Mouse (Mus musculus) midbrain, embryonic 13.5 days (tissue): Measurements from ENCODE around the gene Atp10a. TPM values are rescaled to one million over a fixed set of nuclear protein-coding genes. Genes with fewer than 3 reads are reported as not detected.
A peak's percentile ranks its signal among the peaks of the same experiment; 100 is the strongest.
"Not testable (repeated sequence)": the region's sequence is repeated elsewhere in the genome, so short reads cannot be mapped to it uniquely, and the experiment has no call there.

Experiments used
- ATAC-seq: fragments of 200-750 bp; cut with Nextera tagmentation; 2 replicates; pipeline ENCODE4 v1.8.0; 2017; ENCODE audit warnings: mild to moderate bottlenecking, moderate TSS enrichment, moderate library complexity
- H3K27ac ChIP-seq: fragments of 300-500 bp; sonication (generic); 2 replicates; pipeline ENCODE4 v1.5.1; 2015; ENCODE audit warnings: inconsistent platforms, mild to moderate bottlenecking, moderate library complexity
- H3K27me3 ChIP-seq: fragments of 300-500 bp; sonication (generic); 2 replicates; pipeline ENCODE4 v1.6.1; 2015; ENCODE audit warnings: mild to moderate bottlenecking, inconsistent platforms
- H3K36me3 ChIP-seq: fragments of 300-500 bp; sonication (generic); 2 replicates; pipeline ENCODE4 v1.6.1; 2015; ENCODE audit warnings: mild to moderate bottlenecking, inconsistent platforms
- H3K4me1 ChIP-seq: fragments of 300-500 bp; sonication (generic); replicated peaks from 2 replicates; pipeline ENCODE4 v1.6.1; 2015; ENCODE audit warnings: inconsistent platforms
- H3K4me2 ChIP-seq: fragments of 300-500 bp; sonication (generic); replicated peaks from 2 replicates; pipeline ENCODE4 v1.6.1; 2015; ENCODE audit warnings: moderate library complexity, mild to moderate bottlenecking, inconsistent platforms
- H3K4me3 ChIP-seq: fragments of 300-500 bp; sonication (generic); replicated peaks from 2 replicates; pipeline ENCODE4 v1.5.1; 2015; ENCODE audit warnings: mild to moderate bottlenecking, inconsistent platforms
- H3K9ac ChIP-seq: fragments of 300-500 bp; sonication (generic); replicated peaks from 2 replicates; pipeline ENCODE4 v1.6.1; 2015; ENCODE audit warnings: mild to moderate bottlenecking, inconsistent platforms
- H3K9me3 ChIP-seq: fragments of 300-500 bp; sonication (generic); 2 replicates; pipeline ENCODE4 v1.6.1; 2016; ENCODE audit warnings: mild to moderate bottlenecking, inconsistent platforms
- WGBS: fragments of 180-500 bp; shearing (Covaris S2); methylation state at CpG from one replicate; pipeline ENCODE4 v1.1.7; 2015; 5-methylcytosine and 5-hydroxymethylcytosine counted together
- polyA plus RNA-seq: library from polyadenylated mRNA; unstranded; fragments of >200 nt; fragmentation: Nextera tagmentation; extraction: Ambion mirVana; gene quantifications from 2 replicates; pipeline ENCODE4 v1.2.1, GENCODE M21; 2015

Atp10a gene
- polyA plus RNA-seq, 1 experiment from 2014 or later = 1.7 TPM

GRCm38 (mm10) chr7:58772048-58772690 is 116.2 kb downstream of the Atp10a start:
- Histone ChIP-seq H3K27ac (no peak overlapping the region), H3K9me3 (no peaks in the 10 kb centered on the region), H3K9ac (no peak overlapping the region), H3K4me1 (no peaks in the 10 kb centered on the region), H3K27me3 (no peaks in the 10 kb centered on the region), H3K4me3 (no peak overlapping the region), H3K4me2 (no peak overlapping the region), H3K36me3 (no peaks in the 10 kb centered on the region)
- 86% methylated on average over 6 of the region's 6 CpGs for WGBS
- no peak for ATAC-seq

- Histone ChIP-seq H3K4me3 (no peak overlapping the region), H3K4me1 (no peaks in the 10 kb centered on the region), H3K27me3 (no peaks in the 10 kb centered on the region), H3K27ac (no peak overlapping the region), H3K36me3 (no peaks in the 10 kb centered on the region), H3K4me2 (no peak overlapping the region), H3K9ac (no peak overlapping the region), H3K9me3 (no peaks in the 10 kb centered on the region)
- ATAC-seq = no peak
Observed at GRCm38 (mm10) chr7:58779146-58779545, 123.2 kb downstream of the Atp10a start.

DNA sequence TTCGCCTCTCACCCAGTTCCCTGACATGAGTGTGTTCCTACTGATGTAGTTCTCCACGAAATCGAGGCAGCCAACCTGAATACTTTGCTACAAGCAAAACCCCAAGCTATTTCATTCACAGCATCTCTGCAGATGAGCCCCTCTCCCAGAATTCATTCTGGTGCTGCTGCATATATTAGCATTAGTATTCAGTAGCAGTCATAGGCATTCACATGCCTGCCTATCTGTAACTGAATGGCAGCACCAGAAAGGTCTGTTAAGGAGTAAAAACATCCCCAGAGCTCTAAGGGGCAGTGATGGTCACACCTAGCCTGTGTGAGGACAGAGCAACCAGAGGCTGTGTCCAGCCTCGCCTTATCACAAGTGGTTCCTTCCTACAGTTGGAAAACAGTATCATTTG is 131.0 kb downstream of the Atp10a start:
- Histone ChIP-seq H3K9me3 (no peaks in the 10 kb centered on the region), H3K27ac (peak overlapping the region; percentile 80), H3K36me3 (no peaks in the 10 kb centered on the region), H3K9ac (0 out of 2 replicates have a peak overlapping the region, but pooled peaks have one; percentile 32), H3K27me3 (no peaks in the 10 kb centered on the region), H3K4me1 (peaks cover 30% of the 10 kb centered on the region), H3K4me3 (no peak overlapping the region), H3K4me2 (no peak overlapping the region)
- peak; percentile 78 for ATAC-seq
- 41% methylated on average over 4 of the region's 4 CpGs for WGBS

DNA sequence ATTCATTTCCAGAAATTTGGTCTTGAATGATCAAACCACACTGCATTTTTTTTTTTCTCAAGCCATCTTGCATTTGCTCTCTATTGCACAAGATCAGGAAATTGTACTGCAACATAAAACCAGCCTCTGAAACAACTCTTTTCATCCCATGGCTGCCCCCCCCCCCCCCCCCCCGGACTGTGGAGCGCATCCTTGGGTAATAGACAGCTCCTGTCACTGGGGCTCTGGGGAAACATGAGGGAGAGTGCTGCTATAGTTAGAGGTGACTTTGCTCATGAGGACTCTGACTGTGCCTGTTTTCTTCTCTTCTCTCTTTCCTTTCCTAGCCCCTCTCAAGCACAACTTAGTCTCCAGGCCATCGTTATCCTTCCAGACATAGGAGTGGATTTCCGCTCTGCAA is 131.6 kb downstream of the Atp10a start:
- no peak; the same call in 1 of the 2 replicates for ATAC-seq
- Histone ChIP-seq H3K9ac (no peak overlapping the region), H3K4me2 (no peak overlapping the region), H3K36me3 (no peaks in the 10 kb centered on the region), H3K27me3 (no peaks in the 10 kb centered on the region), H3K4me1 (peaks cover 30% of the 10 kb centered on the region), H3K4me3 (no peak overlapping the region), H3K9me3 (no peaks in the 10 kb centered on the region), H3K27ac (peak overlapping the region; percentile 69)
- 30% methylated on average over 4 of the region's 4 CpGs for WGBS

GRCm38 (mm10) chr7:58788424-58789261 is 132.7 kb downstream of the Atp10a start:
- peaks cover 30% of the 10 kb centered on the region for H3K4me1 ChIP-seq
- no peak overlapping the region for H3K4me2 ChIP-seq
- peak overlapping the region; percentile 69 for H3K27ac ChIP-seq
- H3K36me3 ChIP-seq = no peaks in the 10 kb centered on the region
- H3K9ac ChIP-seq = no peak overlapping the region
- 40% methylated on average over 7 of the region's 7 CpGs for WGBS
- no peaks in the 10 kb centered on the region for H3K27me3 ChIP-seq
- peak; percentile 34 for ATAC-seq
- no peaks in the 10 kb centered on the region for H3K9me3 ChIP-seq
- no peak overlapping the region for H3K4me3 ChIP-seq

DNA sequence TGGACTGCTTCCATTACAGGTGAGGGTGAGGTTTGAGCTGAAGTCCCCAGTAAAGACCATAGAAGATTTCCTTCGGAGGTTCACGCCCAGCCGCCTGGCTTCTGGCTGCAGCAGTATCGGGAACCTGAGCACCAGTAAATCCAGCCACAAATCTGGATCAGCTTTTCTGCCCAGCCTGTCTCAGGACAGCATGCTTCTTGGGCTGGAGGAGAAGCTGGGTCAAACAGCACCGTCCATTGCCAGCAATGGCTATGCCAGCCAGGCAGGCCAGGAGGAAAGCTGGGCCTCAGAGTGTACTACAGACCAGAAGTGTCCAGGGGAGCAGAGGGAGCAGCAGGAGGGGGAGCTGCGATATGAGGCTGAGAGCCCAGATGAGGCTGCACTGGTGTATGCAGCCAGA is 141.3 kb downstream of the Atp10a start:
- no peak overlapping the region for H3K27ac ChIP-seq
- H3K4me2 ChIP-seq = no peak overlapping the region
- no peaks in the 10 kb centered on the region for H3K9me3 ChIP-seq
- H3K4me1 ChIP-seq = no peaks in the 10 kb centered on the region
- no peaks in the 10 kb centered on the region for H3K27me3 ChIP-seq
- 95% methylated on average over 6 of the region's 6 CpGs for WGBS
- H3K4me3 ChIP-seq = no peak overlapping the region
- no peak for ATAC-seq
- no peaks in the 10 kb centered on the region for H3K36me3 ChIP-seq
- no peak overlapping the region for H3K9ac ChIP-seq

GRCm38 (mm10) chr7:58800916-58801315 is 144.9 kb downstream of the Atp10a start:
- H3K9me3 ChIP-seq = no peaks in the 10 kb centered on the region
- WGBS = 83% methylated on average over 7 of the region's 7 CpGs
- no peak overlapping the region for H3K4me3 ChIP-seq
- no peaks in the 10 kb centered on the region for H3K4me1 ChIP-seq
- H3K27me3 ChIP-seq = no peaks in the 10 kb centered on the region
- no peaks in the 10 kb centered on the region for H3K36me3 ChIP-seq
- ATAC-seq = no peak
- no peak overlapping the region for H3K27ac ChIP-seq
- no peak overlapping the region for H3K9ac ChIP-seq
- H3K4me2 ChIP-seq = no peak overlapping the region

DNA sequence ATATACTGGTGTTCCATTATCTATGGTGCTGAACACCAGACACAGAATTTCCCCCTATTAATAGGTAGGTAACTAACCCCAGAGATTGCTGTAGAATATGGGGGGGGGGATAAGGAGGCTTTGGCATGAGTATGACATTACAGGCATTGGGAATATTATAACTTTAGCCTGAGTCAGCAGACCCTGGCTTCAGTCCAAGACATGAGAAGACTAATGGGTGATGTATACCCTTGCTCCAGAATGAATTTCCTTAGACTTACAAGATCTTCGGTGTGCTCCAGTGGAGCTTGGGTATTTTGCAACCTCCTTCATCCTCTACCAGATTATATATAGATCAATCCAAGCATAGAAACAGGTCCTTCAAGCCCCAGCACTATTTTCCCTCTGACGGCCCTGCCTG is 145.8 kb downstream of the Atp10a start:
- Histone ChIP-seq H3K4me3 (no peak overlapping the region), H3K36me3 (no peaks in the 10 kb centered on the region), H3K27ac (no peak overlapping the region), H3K9me3 (no peaks in the 10 kb centered on the region), H3K4me1 (no peaks in the 10 kb centered on the region), H3K9ac (no peak overlapping the region), H3K27me3 (no peaks in the 10 kb centered on the region), H3K4me2 (no peak overlapping the region)
- no peak for ATAC-seq
- 96% methylated on average over 2 of the region's 2 CpGs for WGBS

- Histone ChIP-seq H3K9me3 (no peaks in the 10 kb centered on the region), H3K36me3 (no peaks in the 10 kb centered on the region), H3K4me1 (peaks cover 5% of the 10 kb centered on the region), H3K4me3 (no peak overlapping the region), H3K27me3 (no peaks in the 10 kb centered on the region), H3K4me2 (no peak overlapping the region), H3K9ac (no peak overlapping the region), H3K27ac (0 out of 2 replicates have a peak overlapping the region, but pooled peaks have one; percentile 40)
- 44% methylated on average over 6 of the region's 6 CpGs for WGBS
- ATAC-seq = peak; percentile 75
Observed at GRCm38 (mm10) chr7:58822147-58822681, 166.2 kb downstream of the Atp10a start.

DNA sequence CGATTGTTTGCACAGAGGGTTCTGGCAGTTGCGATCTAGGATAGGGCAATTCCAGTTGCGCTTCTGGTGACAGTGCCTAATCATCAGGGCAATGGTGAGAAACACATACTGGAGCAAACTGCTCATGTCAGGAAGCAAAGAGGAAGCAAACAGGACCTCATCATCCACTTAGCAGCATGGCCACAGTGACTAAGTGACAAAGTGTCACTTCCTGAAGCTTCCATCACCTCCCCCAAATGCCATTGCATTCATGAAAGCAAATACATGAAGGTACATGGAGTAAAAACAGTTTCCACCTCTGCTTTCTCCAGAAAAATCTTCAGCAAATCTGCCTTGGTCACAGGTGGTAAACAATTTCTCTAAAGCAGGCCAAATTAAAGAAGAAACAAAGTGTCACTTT is 168.7 kb downstream of the Atp10a start:
- no peaks in the 10 kb centered on the region for H3K9me3 ChIP-seq
- H3K27me3 ChIP-seq = no peaks in the 10 kb centered on the region
- H3K4me1 ChIP-seq = peaks cover 5% of the 10 kb centered on the region
- 84% methylated on average over 3 of the region's 3 CpGs for WGBS
- no peak overlapping the region for H3K4me3 ChIP-seq
- no peak for ATAC-seq
- no peak overlapping the region for H3K9ac ChIP-seq
- no peak overlapping the region for H3K27ac ChIP-seq
- H3K4me2 ChIP-seq = no peak overlapping the region
- H3K36me3 ChIP-seq = no peaks in the 10 kb centered on the region

GRCm38 (mm10) chr7:58829111-58829510 is 173.1 kb downstream of the Atp10a start:
- 88% methylated on average over 5 of the region's 5 CpGs for WGBS
- H3K27ac ChIP-seq = no peak overlapping the region
- ATAC-seq = no peak
- H3K4me2 ChIP-seq = no peak overlapping the region
- H3K27me3 ChIP-seq = no peaks in the 10 kb centered on the region
- no peaks in the 10 kb centered on the region for H3K4me1 ChIP-seq
- H3K9ac ChIP-seq = no peak overlapping the region
- H3K9me3 ChIP-seq = no peaks in the 10 kb centered on the region
- no peak overlapping the region for H3K4me3 ChIP-seq
- H3K36me3 ChIP-seq = no peaks in the 10 kb centered on the region

GRCm38 (mm10) chr7:58836855-58837606 is 181.1 kb downstream of the Atp10a start:
- WGBS = 95% methylated on average over 32 of the region's 32 CpGs
- 0 out of 2 replicates have a peak, but pooled peaks have one; percentile 34 for ATAC-seq

More at GRCm38 (mm10) chr7:58836855-58837606, 181.1 kb downstream of the Atp10a start:
- not testable (repeated sequence) for H3K4me2 ChIP-seq, H3K36me3 ChIP-seq, H3K27me3 ChIP-seq, H3K4me3 ChIP-seq, H3K9ac ChIP-seq, H3K27ac ChIP-seq, H3K4me1 ChIP-seq, H3K9me3 ChIP-seq
